Mouse (Mus musculus): Measurements from ENCODE around the gene Vsnl1.

Gene Vsnl1

GRCm38 (mm10) chr12:11384754-11385153 is 51.7 kb downstream of the Vsnl1 start:
- DNase-seq (ENCODE audit: low spot score) = no peak

GRCm38 (mm10) chr12:11379396-11379795 is 57.0 kb downstream of the Vsnl1 start:
- DNase-seq (ENCODE audit: low spot score) = no peak

GRCm38 (mm10) chr12:11370056-11370455 is 66.4 kb downstream of the Vsnl1 start:
- DNase-seq (ENCODE audit: low spot score) = peak; percentile 51

GRCm38 (mm10) chr12:11367099-11367765 is 69.2 kb downstream of the Vsnl1 start:
- no peak for DNase-seq (ENCODE audit: low spot score)

- DNase-seq (ENCODE audit: low spot score) = no peak
Measured at GRCm38 (mm10) chr12:11364870-11365269, 71.5 kb downstream of the Vsnl1 start.

- no peak for DNase-seq (ENCODE audit: low spot score)
Measured at GRCm38 (mm10) chr12:11362435-11362834, 74.0 kb downstream of the Vsnl1 start.

- peak; percentile 87 for DNase-seq (ENCODE audit: low spot score)
Measured at GRCm38 (mm10) chr12:11350895-11351294, 85.5 kb downstream of the Vsnl1 start.

GRCm38 (mm10) chr12:11349870-11350269 is 86.5 kb downstream of the Vsnl1 start:
- no peak for DNase-seq (ENCODE audit: low spot score)

- DNase-seq (ENCODE audit: low spot score) = peak; percentile 41
Measured at GRCm38 (mm10) chr12:11348423-11348822, 88.0 kb downstream of the Vsnl1 start.

- DNase-seq (ENCODE audit: low spot score) = no peak
Measured at GRCm38 (mm10) chr12:11345963-11346362, 90.5 kb downstream of the Vsnl1 start.

- no peak for DNase-seq (ENCODE audit: low spot score)
Measured at GRCm38 (mm10) chr12:11342020-11342600, 94.3 kb downstream of the Vsnl1 start.

GRCm38 (mm10) chr12:11338251-11338650 is 98.2 kb downstream of the Vsnl1 start:
- DNase-seq (ENCODE audit: low spot score) = no peak

- peak; percentile 54 for DNase-seq (ENCODE audit: low spot score)
Measured at GRCm38 (mm10) chr12:11336845-11337244, 99.6 kb downstream of the Vsnl1 start.

- DNase-seq (ENCODE audit: low spot score) = no peak
Measured at GRCm38 (mm10) chr12:11326483-11326882, 109.9 kb downstream of the Vsnl1 start.

GRCm38 (mm10) chr12:11324480-11324879 is 111.9 kb downstream of the Vsnl1 start:
- no peak for DNase-seq (ENCODE audit: low spot score)

- no peak for DNase-seq (ENCODE audit: low spot score)
Measured at GRCm38 (mm10) chr12:11317671-11318070, 118.7 kb downstream of the Vsnl1 start.

GRCm38 (mm10) chr12:11313840-11314239 is 122.6 kb downstream of the Vsnl1 start:
- no peak for DNase-seq (ENCODE audit: low spot score)

- DNase-seq (ENCODE audit: low spot score) = no peak
Measured at GRCm38 (mm10) chr12:11311106-11311505, 125.3 kb downstream of the Vsnl1 start.

- DNase-seq (ENCODE audit: low spot score) = no peak
Measured at GRCm38 (mm10) chr12:11306753-11307645, 129.4 kb downstream of the Vsnl1 start.

- DNase-seq (ENCODE audit: low spot score) = no peak
Measured at GRCm38 (mm10) chr12:11300858-11301257, 135.6 kb downstream of the Vsnl1 start.

- DNase-seq (ENCODE audit: low spot score) = no peak
Measured at GRCm38 (mm10) chr12:11286382-11286781, 150.0 kb downstream of the Vsnl1 start.

- DNase-seq (ENCODE audit: low spot score) = no peak
Measured at GRCm38 (mm10) chr12:11281584-11281983, 154.8 kb downstream of the Vsnl1 start.

GRCm38 (mm10) chr12:11279886-11280285 is 156.5 kb downstream of the Vsnl1 start:
- no peak for DNase-seq (ENCODE audit: low spot score)
